Mouse (Mus musculus): Measurements from ENCODE around the gene Prf1. TPM values are rescaled to one million over a fixed set of nuclear protein-coding genes. Genes with fewer than 3 reads are reported as not detected.

Prf1 gene
- polyA plus RNA-seq, 1 experiment from 2014 or later, result not detected

DNA sequence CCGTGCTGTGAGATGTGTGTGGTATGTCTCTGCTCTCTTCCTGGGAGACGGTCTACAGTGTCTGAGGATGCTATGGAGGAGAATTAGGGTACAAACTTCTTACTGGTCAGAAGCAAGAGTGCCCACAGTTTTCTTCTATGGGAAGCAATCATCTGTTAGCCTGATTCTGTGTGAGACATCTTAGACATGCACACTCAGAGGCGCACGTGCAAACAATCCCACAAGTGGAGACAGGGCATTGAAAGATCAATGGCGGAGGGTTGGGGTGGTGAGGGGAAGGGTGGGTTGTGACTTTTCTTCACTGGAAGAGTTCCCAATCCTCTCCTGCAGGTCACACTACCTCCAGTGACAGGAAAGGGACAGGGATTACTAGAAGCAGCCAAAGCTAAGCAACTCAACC is 25.0 kb upstream of the Prf1 start:
- DNase-seq (ENCODE audit: low spot score) (no peak), ATAC-seq (ENCODE audit: low FRiP score, low TSS enrichment) (no peak)
- Histone ChIP-seq H3K4me3 (ENCODE audit: low read depth, low read length) (peak overlapping the region; percentile 54), H3K4me1 (replicated peaks; ENCODE audit: control insufficient read depth, insufficient read depth) (peaks cover 2% of the 10 kb centered on the region; the same call in 1 of the 2 replicates), H3K9ac (ENCODE audit: low read length) (peak overlapping the region; percentile 76), H3K27me3 (ENCODE audit: control insufficient read depth, insufficient read depth, low read length) (no peaks in the 10 kb centered on the region; the same call in 1 of the 2 replicates), H3K4me2 (replicated peaks; ENCODE audit: low read depth) (peak overlapping the region; percentile 83), H3K36me3 (ENCODE audit: control insufficient read depth, insufficient read depth, low read length) (no peaks in the 10 kb centered on the region), H3K9me3 (ENCODE audit: control insufficient read depth, low read length) (no peaks in the 10 kb centered on the region), H3K27ac (replicated peaks) (peak overlapping the region; percentile 80)
- TF ChIP-seq CTCF (IDR thresholded peaks at IDR 0.05; ENCODE audit: low read depth), result no peak
- TF ChIP-seq EP300 (optimal IDR thresholded peaks at IDR 0.05), result no peak
- 47% methylated on average over 5 of the region's 5 CpGs for WGBS

DNA sequence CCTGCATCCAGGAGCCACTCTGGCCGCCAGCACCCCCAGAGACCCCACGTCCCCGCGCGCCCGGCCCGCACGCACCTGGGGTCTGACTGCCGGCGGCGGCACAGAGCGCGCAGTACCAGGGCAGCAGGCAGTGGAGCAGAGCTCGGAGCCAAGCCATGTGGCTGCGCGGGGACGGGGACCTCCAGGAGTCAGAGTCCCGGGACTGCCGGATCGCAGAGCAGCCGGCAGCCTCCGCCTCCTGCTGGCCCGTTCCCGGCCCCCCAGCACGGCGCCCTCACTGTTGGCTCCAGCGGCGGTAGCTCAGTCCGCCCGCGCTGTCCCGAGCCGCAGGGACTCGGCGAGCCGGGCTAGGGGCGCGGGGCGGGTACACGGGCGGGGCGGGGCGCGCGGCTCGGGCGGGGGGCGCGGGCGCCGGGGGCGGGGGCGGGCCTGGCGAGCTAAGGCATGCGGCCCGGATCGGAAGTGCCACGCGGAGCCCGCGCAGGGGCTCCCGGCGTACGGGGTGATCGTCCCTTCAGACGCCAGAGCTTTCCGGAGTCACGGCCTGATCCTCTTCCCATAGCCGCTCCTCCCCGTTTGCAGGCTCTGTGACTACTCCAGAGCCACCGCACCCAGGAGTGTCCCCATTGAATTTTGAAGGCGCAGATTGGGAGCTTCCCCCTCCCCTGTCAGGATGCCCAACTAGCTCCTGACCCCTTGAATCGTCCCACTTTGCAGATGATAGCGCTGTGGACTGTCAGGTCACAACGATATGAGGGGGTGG is 24.4 kb upstream of the Prf1 start, which contains the start of gene Adamts14:
Gene Adamts14, minus strand, starts transcription at position 358 of the 763 bp plus-strand sequence.
- Histone ChIP-seq H3K4me3 (ENCODE audit: low read depth, low read length) (peak within 1 kb of the TSS; percentile 54), H3K36me3 (ENCODE audit: control insufficient read depth, insufficient read depth, low read length) (no peaks in the 10 kb centered on the region), H3K4me1 (replicated peaks; ENCODE audit: control insufficient read depth, insufficient read depth) (peaks cover 2% of the 10 kb centered on the region; the same call in 1 of the 2 replicates), H3K4me2 (replicated peaks; ENCODE audit: low read depth) (peak within 1 kb of the TSS; percentile 83), H3K9ac (ENCODE audit: low read length) (peak within 1 kb of the TSS; percentile 76), H3K27ac (replicated peaks) (peak within 1 kb of the TSS; percentile 80), H3K9me3 (ENCODE audit: control insufficient read depth, low read length) (no peaks in the 10 kb centered on the region), H3K27me3 (ENCODE audit: control insufficient read depth, insufficient read depth, low read length) (no peaks in the 10 kb centered on the region; the same call in 1 of the 2 replicates)
- peak; percentile 49 for DNase-seq (ENCODE audit: low spot score)
- ATAC-seq (ENCODE audit: low FRiP score, low TSS enrichment), result peak; percentile 41; the same call in 1 of the 2 replicates
- 1% methylated on average over 53 of the region's 75 CpGs for WGBS
- TF ChIP-seq EP300 (optimal IDR thresholded peaks at IDR 0.05) (no peak), CTCF (IDR thresholded peaks at IDR 0.05; ENCODE audit: low read depth) (peak; percentile 44; the same call in 1 of the 2 replicates)

DNA sequence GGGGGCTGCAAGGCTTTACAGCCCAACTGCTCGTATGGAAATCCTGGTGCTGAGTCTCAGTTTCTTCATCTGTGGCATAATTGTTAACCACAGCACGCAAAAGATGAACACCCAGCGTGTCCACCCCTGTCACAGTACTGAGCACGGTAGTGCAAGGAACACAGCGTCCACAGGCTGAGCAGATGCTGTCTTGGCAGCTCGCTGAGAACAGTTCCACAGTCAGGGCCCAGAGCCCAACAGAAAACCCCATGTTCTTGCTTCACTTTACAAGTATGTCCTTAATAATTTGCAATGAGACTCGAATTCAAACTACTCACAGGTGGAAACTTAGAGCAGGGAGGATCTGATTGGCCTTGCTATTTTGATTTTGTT is 23.8 kb upstream of the Prf1 start:
- H3K27ac ChIP-seq (replicated peaks), result peak overlapping the region; percentile 80

DNA sequence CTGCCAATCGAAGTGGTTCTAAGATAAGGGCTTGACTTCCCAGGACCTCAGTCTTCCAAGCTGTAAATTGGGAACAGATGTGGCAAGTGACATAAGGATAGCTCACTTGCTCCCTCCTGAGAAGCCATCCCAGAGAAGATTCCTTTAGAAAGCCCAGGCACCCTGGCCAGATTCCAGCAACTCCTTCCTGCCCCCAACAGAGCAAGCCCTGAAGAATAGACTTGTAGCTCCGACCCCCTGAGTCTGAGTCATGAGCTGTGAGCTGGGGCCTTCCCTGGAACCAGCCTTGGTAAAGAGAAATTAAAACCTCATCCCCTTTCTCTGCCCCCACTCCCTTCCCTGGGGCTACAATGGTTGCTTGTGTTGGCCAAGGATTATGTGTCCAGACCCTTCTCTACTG is 23.1 kb upstream of the Prf1 start:
- peaks cover 2% of the 10 kb centered on the region; the same call in 1 of the 2 replicates for H3K4me1 ChIP-seq (replicated peaks; ENCODE audit: control insufficient read depth, insufficient read depth)
- WGBS, result 57% methylated on average over 2 of the region's 2 CpGs
- DNase-seq (ENCODE audit: low spot score) (no peak), ATAC-seq (ENCODE audit: low FRiP score, low TSS enrichment) (no peak)
- no peaks in the 10 kb centered on the region for H3K36me3 ChIP-seq (ENCODE audit: control insufficient read depth, insufficient read depth, low read length)
- H3K4me3 ChIP-seq (ENCODE audit: low read depth, low read length), result no peak overlapping the region
- H3K9ac ChIP-seq (ENCODE audit: low read length), result no peak overlapping the region
- no peak overlapping the region for H3K27ac ChIP-seq (replicated peaks)
- no peaks in the 10 kb centered on the region; the same call in 1 of the 2 replicates for H3K27me3 ChIP-seq (ENCODE audit: control insufficient read depth, insufficient read depth, low read length)
- no peaks in the 10 kb centered on the region for H3K9me3 ChIP-seq (ENCODE audit: control insufficient read depth, low read length)
- TF ChIP-seq EP300 (optimal IDR thresholded peaks at IDR 0.05) (no peak), CTCF (IDR thresholded peaks at IDR 0.05; ENCODE audit: low read depth) (no peak)
- no peak overlapping the region for H3K4me2 ChIP-seq (replicated peaks; ENCODE audit: low read depth)

More for the DNA sequence above, 23.8 kb upstream of the Prf1 start:
- ATAC-seq (ENCODE audit: low FRiP score, low TSS enrichment), result no peak
- H3K36me3 ChIP-seq (ENCODE audit: control insufficient read depth, insufficient read depth, low read length), result no peaks in the 10 kb centered on the region
- DNase-seq (ENCODE audit: low spot score), result no peak
- H3K4me1 ChIP-seq (replicated peaks; ENCODE audit: control insufficient read depth, insufficient read depth), result peaks cover 2% of the 10 kb centered on the region; the same call in 1 of the 2 replicates
- 46% methylated on average over 7 of the region's 7 CpGs for WGBS
- H3K4me3 ChIP-seq (ENCODE audit: low read depth, low read length), result peak overlapping the region; percentile 54; the same call in 1 of the 2 replicates
- H3K4me2 ChIP-seq (replicated peaks; ENCODE audit: low read depth), result peak overlapping the region; percentile 83
- peak overlapping the region; percentile 76; the same call in 1 of the 2 replicates for H3K9ac ChIP-seq (ENCODE audit: low read length)
- H3K9me3 ChIP-seq (ENCODE audit: control insufficient read depth, low read length), result no peaks in the 10 kb centered on the region
- no peak for TF ChIP-seq CTCF (IDR thresholded peaks at IDR 0.05; ENCODE audit: low read depth)
- TF ChIP-seq EP300 (optimal IDR thresholded peaks at IDR 0.05), result no peak
- no peaks in the 10 kb centered on the region; the same call in 1 of the 2 replicates for H3K27me3 ChIP-seq (ENCODE audit: control insufficient read depth, insufficient read depth, low read length)

DNA sequence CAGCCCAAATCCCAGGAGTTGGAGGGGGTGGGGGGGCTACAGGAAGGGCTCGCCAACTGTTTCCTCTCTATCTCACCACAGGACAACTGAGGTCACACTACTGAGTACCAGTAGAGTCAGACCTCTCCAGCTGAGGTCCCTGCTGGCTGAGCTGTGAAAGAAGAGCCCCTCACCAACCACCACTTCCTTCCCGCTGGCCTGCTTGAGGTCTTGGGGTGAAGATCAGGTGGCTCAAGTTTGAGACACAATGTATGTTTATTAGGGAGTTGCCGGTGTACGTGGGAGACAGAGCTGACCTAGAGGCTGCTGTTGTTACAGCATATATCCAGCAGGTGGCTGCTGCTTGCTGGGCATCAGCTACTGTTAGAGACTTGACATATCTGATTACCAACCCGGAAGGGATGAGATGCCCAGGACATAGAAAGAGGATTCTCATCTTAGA is 21.9 kb upstream of the Prf1 start:
- DNase-seq (ENCODE audit: low spot score) (peak; percentile 47), ATAC-seq (ENCODE audit: low FRiP score, low TSS enrichment) (peak; percentile 70)
- Histone ChIP-seq H3K27ac (replicated peaks) (no peak overlapping the region), H3K9ac (ENCODE audit: low read length) (no peak overlapping the region), H3K9me3 (ENCODE audit: control insufficient read depth, low read length) (no peaks in the 10 kb centered on the region), H3K36me3 (ENCODE audit: control insufficient read depth, insufficient read depth, low read length) (no peaks in the 10 kb centered on the region), H3K27me3 (ENCODE audit: control insufficient read depth, insufficient read depth, low read length) (no peaks in the 10 kb centered on the region; the same call in 1 of the 2 replicates), H3K4me3 (ENCODE audit: low read depth, low read length) (no peak overlapping the region), H3K4me2 (replicated peaks; ENCODE audit: low read depth) (no peak overlapping the region), H3K4me1 (replicated peaks; ENCODE audit: control insufficient read depth, insufficient read depth) (peaks cover 2% of the 10 kb centered on the region; the same call in 1 of the 2 replicates)
- TF ChIP-seq CTCF (IDR thresholded peaks at IDR 0.05; ENCODE audit: low read depth), result peak; percentile 90
- TF ChIP-seq EP300 (optimal IDR thresholded peaks at IDR 0.05), result no peak
- 3% methylated on average over 5 of the region's 5 CpGs for WGBS

DNA sequence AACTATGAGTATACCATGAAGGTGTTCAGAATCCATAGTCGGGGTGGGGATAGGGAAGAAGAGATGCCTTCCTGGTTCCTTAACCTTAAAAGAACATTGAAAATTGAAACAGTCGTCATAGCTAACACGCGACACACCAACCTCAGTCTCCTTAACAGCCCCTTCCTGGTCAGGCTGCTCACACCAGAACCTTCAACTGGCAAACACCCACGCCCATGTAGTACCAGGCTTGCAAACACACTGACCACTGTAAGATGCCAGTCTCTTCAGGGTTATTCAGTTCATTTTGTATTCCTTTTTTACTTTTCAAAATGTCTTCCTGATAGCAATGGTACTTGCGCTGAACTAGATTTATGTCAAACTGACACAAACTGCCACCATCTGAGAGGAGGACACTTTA is 20.6 kb upstream of the Prf1 start:
- no peak overlapping the region for H3K4me2 ChIP-seq (replicated peaks; ENCODE audit: low read depth)
- WGBS, result 92% methylated on average over 6 of the region's 6 CpGs
- H3K27ac ChIP-seq (replicated peaks), result no peak overlapping the region
- H3K27me3 ChIP-seq (ENCODE audit: control insufficient read depth, insufficient read depth, low read length), result no peaks in the 10 kb centered on the region; the same call in 1 of the 2 replicates
- ATAC-seq (ENCODE audit: low FRiP score, low TSS enrichment) (no peak), DNase-seq (ENCODE audit: low spot score) (no peak)
- H3K9me3 ChIP-seq (ENCODE audit: control insufficient read depth, low read length), result no peaks in the 10 kb centered on the region
- no peaks in the 10 kb centered on the region for H3K36me3 ChIP-seq (ENCODE audit: control insufficient read depth, insufficient read depth, low read length)
- no peak overlapping the region for H3K9ac ChIP-seq (ENCODE audit: low read length)
- H3K4me1 ChIP-seq (replicated peaks; ENCODE audit: control insufficient read depth, insufficient read depth), result peaks cover 2% of the 10 kb centered on the region; the same call in 1 of the 2 replicates
- TF ChIP-seq CTCF (IDR thresholded peaks at IDR 0.05; ENCODE audit: low read depth) (no peak), EP300 (optimal IDR thresholded peaks at IDR 0.05) (no peak)
- H3K4me3 ChIP-seq (ENCODE audit: low read depth, low read length), result no peak overlapping the region

Data from stomach, postnatal 0 days (tissue).